Comparison of ENCODE assay signal across 8 mouse cellular contexts in genomic region chr10:127622057-127622392, GRCm38 (mm10). TPM values are rescaled to one million over a fixed set of nuclear protein-coding genes. Genes with fewer than 3 reads are reported as not detected.
A peak's percentile ranks its signal among the peaks of the same experiment; 100 is the strongest.
DNase-seq lines count a peak whose midpoint lies in the region; ATAC-seq and TF ChIP-seq lines count a peak whose summit lies in the region.

No protein-coding gene starts in this region.

- 0 out of 2 replicates have a peak, but pooled peaks have one; percentile 7 for TF ChIP-seq EP300 in heart, adult 2 months (IDR thresholded peaks at IDR 0.05; ENCODE audit: insufficient read depth, low read depth, low read length)

- TF ChIP-seq CTCF in cortical plate, adult 2 months (IDR thresholded peaks at IDR 0.05; ENCODE audit: extremely low read depth, insufficient read depth, low read length) = peak; percentile 18; the same call in 1 of the 2 replicates
- TF ChIP-seq CTCF in heart, adult 2 months (IDR thresholded peaks at IDR 0.05) = peak; percentile 80
- peak; percentile 70 for TF ChIP-seq CTCF in lung, embryonic 14.5 days (IDR thresholded peaks at IDR 0.05; ENCODE audit: low read depth)
- no peak for TF ChIP-seq CTCF in olfactory bulb, adult 2 months (IDR thresholded peaks at IDR 0.05; ENCODE audit: insufficient read depth, low read depth, low read length)

- H3K9me3 ChIP-seq in neural tube, embryonic 11.5 days (ENCODE audit: control insufficient read depth, low read length) = no peaks in the 10 kb centered on the region
- peaks cover 4% of the 10 kb centered on the region for H3K9me3 ChIP-seq in lung, embryonic 14.5 days (ENCODE audit: low read depth, low read length)

- 0% methylated on average over 13 of the region's 13 CpGs for WGBS in neural tube, embryonic 11.5 days
- whole genome bisulfite sequencing in heart, adult 2 months = under 1% methylated on average over 13 of the region's 13 CpGs
- WGBS in lung, embryonic 14.5 days = under 1% methylated on average over 13 of the region's 13 CpGs
- WGBS in olfactory bulb, adult 2 months = 5% methylated on average over 13 of the region's 13 CpGs

- peak overlapping the region; percentile 78 for H3K4me3 ChIP-seq in neural tube, embryonic 11.5 days (ENCODE audit: low read depth, low read length)
- H3K4me3 ChIP-seq in cortical plate, adult 2 months (ENCODE audit: insufficient read depth, low read length) = peak overlapping the region; percentile 73
- H3K4me3 ChIP-seq in heart, adult 2 months = peak overlapping the region; percentile 66
- H3K4me3 ChIP-seq in lung, embryonic 14.5 days (ENCODE audit: low read depth, low read length) = peak overlapping the region; percentile 72
- H3K4me3 ChIP-seq in olfactory bulb, adult 2 months (ENCODE audit: insufficient read depth, low read depth, low read length) = peak overlapping the region; percentile 70

- peak overlapping the region; percentile 63 for H3K9ac ChIP-seq in neural tube, embryonic 11.5 days (ENCODE audit: low read length)
- H3K9ac ChIP-seq in heart, adult 2 months (ENCODE audit: low read depth, low read length) = peak overlapping the region; percentile 67
- peak overlapping the region; percentile 72 for H3K9ac ChIP-seq in lung, embryonic 14.5 days

- H3K27me3 ChIP-seq in neural tube, embryonic 11.5 days (ENCODE audit: control insufficient read depth, insufficient read depth, low read length) = no peaks in the 10 kb centered on the region
- no peaks in the 10 kb centered on the region for H3K27me3 ChIP-seq in heart, adult 2 months (ENCODE audit: control insufficient read depth, insufficient read depth, low read length)
- no peaks in the 10 kb centered on the region for H3K27me3 ChIP-seq in lung, embryonic 14.5 days (ENCODE audit: insufficient read depth, low read length)

- H3K27ac ChIP-seq in neural tube, embryonic 11.5 days (ENCODE audit: low read depth, low read length) = peak overlapping the region; percentile 86
- peak overlapping the region; percentile 69 for H3K27ac ChIP-seq in cortical plate, adult 2 months (ENCODE audit: insufficient read depth, low read length)
- peak overlapping the region; percentile 98 for H3K27ac ChIP-seq in heart, adult 2 months
- H3K27ac ChIP-seq in lung, embryonic 14.5 days (ENCODE audit: low read depth) = peak overlapping the region; percentile 97
- peak overlapping the region; percentile 76; the same call in 1 of the 2 replicates for H3K27ac ChIP-seq in olfactory bulb, adult 2 months (ENCODE audit: insufficient read depth, low read depth, low read length)

- H3K4me1 ChIP-seq in neural tube, embryonic 11.5 days (ENCODE audit: control insufficient read depth, insufficient read depth, low read length) = peaks cover 27% of the 10 kb centered on the region
- H3K4me1 ChIP-seq in cortical plate, adult 2 months (ENCODE audit: control insufficient read depth, insufficient read depth, low read length) = peaks cover 6% of the 10 kb centered on the region; the same call in 1 of the 2 replicates
- peaks cover 7% of the 10 kb centered on the region for H3K4me1 ChIP-seq in heart, adult 2 months (ENCODE audit: control insufficient read depth, insufficient read depth, low read length)
- peaks cover 12% of the 10 kb centered on the region for H3K4me1 ChIP-seq in lung, embryonic 14.5 days (ENCODE audit: insufficient read depth)
- H3K4me1 ChIP-seq in olfactory bulb, adult 2 months (ENCODE audit: control insufficient read depth, insufficient read depth, low read length) = peaks cover 25% of the 10 kb centered on the region

- peak overlapping the region; percentile 83 for H3K4me2 ChIP-seq in neural tube, embryonic 11.5 days (ENCODE audit: low read depth)
- H3K4me2 ChIP-seq in lung, embryonic 14.5 days = peak overlapping the region; percentile 96

- intact Hi-C loops in heart, adult 2 months (cut with DNase I) = loop anchor here (2.0 to 5.0 kb wide), 4 partner anchors 45 to 115 kb away; partner anchors contain the start of genes Ndufa4l2 and Zbtb39

- H3K36me3 ChIP-seq in neural tube, embryonic 11.5 days (ENCODE audit: control insufficient read depth, insufficient read depth, low read length) = no peaks in the 10 kb centered on the region
- no peaks in the 10 kb centered on the region for H3K36me3 ChIP-seq in heart, adult 2 months (ENCODE audit: control insufficient read depth, insufficient read depth, low read length)
- H3K36me3 ChIP-seq in lung, embryonic 14.5 days (ENCODE audit: insufficient read depth) = no peaks in the 10 kb centered on the region

- no peaks in the 10 kb centered on the region for H3K79me2 ChIP-seq in heart, adult 2 months (replicated peaks; ENCODE audit: control insufficient read depth, insufficient read depth, low read length)

- TF ChIP-seq POLR2A in cortical plate, adult 2 months (IDR thresholded peaks at IDR 0.05; ENCODE audit: extremely low read depth, insufficient read depth, low read length) = no peak
- no peak; the same call in 1 of the 2 replicates for TF ChIP-seq POLR2A in heart, adult 2 months (IDR thresholded peaks at IDR 0.05; ENCODE audit: insufficient read depth, low read depth, low read length)
- no peak for TF ChIP-seq POLR2A in olfactory bulb, adult 2 months (IDR thresholded peaks at IDR 0.05; ENCODE audit: insufficient read depth, low read depth, low read length)

- peak; percentile 73 for DNase-seq in neural tube, embryonic 11.5 days (ENCODE audit: low spot score)
- no peak for DNase-seq in neural tube, embryonic 10.5 days (ENCODE audit: extremely low spot score, low spot score)
- peak; percentile 82 to 87 for DNase-seq in heart, adult 2 months
- peak; percentile 85 for DNase-seq in kidney, adult 18-20 months
- peak; percentile 87 for DNase-seq in lung, embryonic 14.5 days
- no peak for DNase-seq in thymus, adult 18-20 months

- ATAC-seq in neural tube, embryonic 11.5 days (ENCODE audit: insufficient read depth, low FRiP score, low TSS enrichment) = 0 out of 2 replicates have a peak, but pooled peaks have one; percentile 15
- ATAC-seq in lung, embryonic 14.5 days (ENCODE audit: insufficient read depth) = peak; percentile 45

RNA-seq across cellular contexts. Expression of gene Lrp1, which starts 1.1 kb away (rescaled TPM):
- polyA plus RNA-seq in neural tube, embryonic 11.5 days (2014; fragmentation: Nextera tagmentation; extraction: Ambion mirVana) = 60.2 and 68.2 TPM in 2 replicates
- polyA plus RNA-seq in cortical plate, adult 2 months (2012; rRNA removed) = 294 and 309 TPM in 2 replicates
- total RNA-seq in heart, adult 2 months (2021) = 10 to 100 TPM; 74.0 to 79.5 TPM
- 74.1 and 83.7 TPM in 2 replicates for polyA plus RNA-seq in heart, adult 2 months (2012; rRNA removed)
- polyA plus RNA-seq in lung, embryonic 14.5 days (2014; fragmentation: Nextera tagmentation; extraction: Ambion mirVana) = 68.7 and 73.0 TPM in 2 replicates
- 404 and 471 TPM in 2 replicates for polyA plus RNA-seq in olfactory bulb, adult 2 months (2012; ENCODE audit: insufficient read depth, insufficient read length, low replicate concordance, missing spikeins)

RNA-seq across cellular contexts. Expression of gene Stat6, which starts 20.8 kb away (rescaled TPM):
- polyA plus RNA-seq in neural tube, embryonic 11.5 days (2014; fragmentation: Nextera tagmentation; extraction: Ambion mirVana) = 6.1 and 6.8 TPM in 2 replicates
- 11.9 and 12.6 TPM in 2 replicates for polyA plus RNA-seq in cortical plate, adult 2 months (2012; rRNA removed)
- total RNA-seq in heart, adult 2 months (2021) = 10 to 100 TPM; 43.7 to 43.9 TPM
- polyA plus RNA-seq in heart, adult 2 months (2012; rRNA removed) = 49.5 and 61.7 TPM in 2 replicates
- polyA plus RNA-seq in lung, embryonic 14.5 days (2014; fragmentation: Nextera tagmentation; extraction: Ambion mirVana) = 27.8 and 28.1 TPM in 2 replicates
- not detected in 2 replicates for polyA plus RNA-seq in olfactory bulb, adult 2 months (2012; ENCODE audit: insufficient read depth, insufficient read length, low replicate concordance, missing spikeins)

RNA-seq across cellular contexts. Expression of gene Nemp1, which starts 44.7 kb away (rescaled TPM):
- polyA plus RNA-seq in neural tube, embryonic 11.5 days (2014; fragmentation: Nextera tagmentation; extraction: Ambion mirVana) = 9.3 and 10.6 TPM in 2 replicates
- polyA plus RNA-seq in cortical plate, adult 2 months (2012; rRNA removed) = 3.8 TPM in 2 replicates
- 1 to 10 TPM; 3.7 to 4.2 TPM for total RNA-seq in heart, adult 2 months (2021)
- polyA plus RNA-seq in heart, adult 2 months (2012; rRNA removed) = 2.2 and 4.0 TPM in 2 replicates
- 11.2 and 13.2 TPM in 2 replicates for polyA plus RNA-seq in lung, embryonic 14.5 days (2014; fragmentation: Nextera tagmentation; extraction: Ambion mirVana)
- polyA plus RNA-seq in olfactory bulb, adult 2 months (2012; ENCODE audit: insufficient read depth, insufficient read length, low replicate concordance, missing spikeins) = not detected in 2 replicates

RNA-seq across cellular contexts. Expression of gene Nab2, which starts 46.3 kb away (rescaled TPM):
- 6.2 and 7.8 TPM in 2 replicates for polyA plus RNA-seq in neural tube, embryonic 11.5 days (2014; fragmentation: Nextera tagmentation; extraction: Ambion mirVana)
- polyA plus RNA-seq in cortical plate, adult 2 months (2012; rRNA removed) = 35.3 and 40.3 TPM in 2 replicates
- total RNA-seq in heart, adult 2 months (2021) = 1 to 10 TPM; 5.0 to 6.3 TPM
- 10.0 and 11.2 TPM in 2 replicates for polyA plus RNA-seq in heart, adult 2 months (2012; rRNA removed)
- polyA plus RNA-seq in lung, embryonic 14.5 days (2014; fragmentation: Nextera tagmentation; extraction: Ambion mirVana) = 11.6 and 13.5 TPM in 2 replicates
- polyA plus RNA-seq in olfactory bulb, adult 2 months (2012; ENCODE audit: insufficient read depth, insufficient read length, low replicate concordance, missing spikeins) = not detected in 2 replicates

Comparison
In these comparisons a context has a peak if more than half of its experiments do, and no peak if none do; other contexts are left out.
1. DNase-seq: peak in neural tube, embryonic 11.5 days (single experiment), heart, adult 2 months (2 of 2), kidney, adult 18-20 months (single experiment) and lung, embryonic 14.5 days (single experiment); none in neural tube, embryonic 10.5 days (single experiment) and thymus, adult 18-20 months (0 of 2).
2. Peak in every context shown above with its lines, with median percentiles within 50 percentile points of each other: H3K27ac ChIP-seq, H3K4me3 ChIP-seq and H3K9ac ChIP-seq.